Mouse (Mus musculus): ENCODE measurements around the gene Agmo.

DNA sequence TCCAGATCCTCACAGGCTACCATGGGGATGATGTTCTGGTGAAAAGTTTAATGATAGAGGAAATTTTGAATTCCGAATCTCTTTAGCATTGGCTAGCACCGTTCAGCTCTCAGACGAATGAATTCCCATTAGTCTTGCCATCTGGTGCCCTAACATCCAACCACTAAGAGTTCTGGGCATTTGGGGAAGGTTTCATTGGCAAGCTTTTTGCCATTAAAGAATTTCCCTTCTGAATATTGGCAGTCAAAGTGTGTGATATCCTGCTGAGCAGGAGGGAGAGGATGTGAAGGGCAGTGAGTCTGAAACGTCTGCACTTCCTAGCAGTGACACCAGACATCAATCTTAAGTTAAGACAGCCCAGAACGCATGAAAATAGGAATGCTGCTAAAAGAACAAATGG is 93.5 kb downstream of the Agmo start:
- TF ChIP-seq CTCF (IDR thresholded peaks at IDR 0.05; ENCODE audit: low read depth, low read length) = no peak
- TF ChIP-seq POLR2A (IDR thresholded peaks at IDR 0.05; ENCODE audit: insufficient read depth, low read length) = no peak

Measured in ES-Bruce4 (cell line).